Mouse (Mus musculus): ENCODE results near the gene Atp6v0d1.

Gene Atp6v0d1

GRCm38 (mm10) chr8:105504617-105505016, 61.2 kb downstream of the Atp6v0d1 start:
- in situ Hi-C loops (cut with MboI) = no loop called here

GRCm38 (mm10) chr8:105499787-105500186, 66.1 kb downstream of the Atp6v0d1 start:
- in situ Hi-C loops (cut with MboI) = no loop called here

DNA sequence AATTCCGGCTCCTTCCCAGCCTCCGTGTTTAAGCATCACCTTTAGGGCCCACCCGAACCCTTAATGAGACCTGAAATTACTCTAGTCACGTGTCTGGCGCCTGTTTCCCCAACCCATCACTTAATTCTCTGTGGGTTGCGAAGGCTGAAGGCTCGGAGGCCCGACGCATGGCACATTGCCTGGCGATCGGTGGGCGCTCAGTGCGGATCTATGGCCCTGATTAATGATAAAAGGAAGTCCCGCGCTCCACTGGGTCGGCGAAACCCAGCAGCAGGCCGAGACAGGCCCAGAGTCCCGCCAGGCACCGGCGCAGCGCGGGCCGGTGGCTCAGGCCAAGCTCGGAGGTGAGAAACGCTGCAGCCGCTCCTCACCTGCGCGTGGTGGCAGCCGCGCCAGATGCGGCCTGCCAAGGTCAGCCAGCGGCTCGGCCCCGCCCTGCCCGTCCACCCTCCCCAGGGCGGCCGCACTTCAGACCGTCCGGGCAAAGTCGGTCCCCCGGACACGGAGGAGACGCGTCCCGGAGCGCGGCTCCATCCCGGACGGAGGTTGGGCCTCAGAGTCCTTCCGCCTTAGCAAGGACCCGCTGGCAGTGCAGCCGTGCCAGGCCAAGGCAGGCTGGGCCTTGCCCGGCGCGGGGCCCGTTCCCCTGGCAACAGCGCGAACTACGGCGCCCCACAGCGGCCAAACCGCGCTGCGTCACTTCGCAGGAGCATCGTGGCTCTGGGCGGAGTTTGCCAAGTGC, 69.2 kb downstream of the Atp6v0d1 start, which contains the start of gene Zdhhc1:
TSS of gene Zdhhc1 (minus strand) at position 464 of the 742 bp plus-strand sequence.
- in situ Hi-C loops (cut with MboI) = no loop called here

DNA sequence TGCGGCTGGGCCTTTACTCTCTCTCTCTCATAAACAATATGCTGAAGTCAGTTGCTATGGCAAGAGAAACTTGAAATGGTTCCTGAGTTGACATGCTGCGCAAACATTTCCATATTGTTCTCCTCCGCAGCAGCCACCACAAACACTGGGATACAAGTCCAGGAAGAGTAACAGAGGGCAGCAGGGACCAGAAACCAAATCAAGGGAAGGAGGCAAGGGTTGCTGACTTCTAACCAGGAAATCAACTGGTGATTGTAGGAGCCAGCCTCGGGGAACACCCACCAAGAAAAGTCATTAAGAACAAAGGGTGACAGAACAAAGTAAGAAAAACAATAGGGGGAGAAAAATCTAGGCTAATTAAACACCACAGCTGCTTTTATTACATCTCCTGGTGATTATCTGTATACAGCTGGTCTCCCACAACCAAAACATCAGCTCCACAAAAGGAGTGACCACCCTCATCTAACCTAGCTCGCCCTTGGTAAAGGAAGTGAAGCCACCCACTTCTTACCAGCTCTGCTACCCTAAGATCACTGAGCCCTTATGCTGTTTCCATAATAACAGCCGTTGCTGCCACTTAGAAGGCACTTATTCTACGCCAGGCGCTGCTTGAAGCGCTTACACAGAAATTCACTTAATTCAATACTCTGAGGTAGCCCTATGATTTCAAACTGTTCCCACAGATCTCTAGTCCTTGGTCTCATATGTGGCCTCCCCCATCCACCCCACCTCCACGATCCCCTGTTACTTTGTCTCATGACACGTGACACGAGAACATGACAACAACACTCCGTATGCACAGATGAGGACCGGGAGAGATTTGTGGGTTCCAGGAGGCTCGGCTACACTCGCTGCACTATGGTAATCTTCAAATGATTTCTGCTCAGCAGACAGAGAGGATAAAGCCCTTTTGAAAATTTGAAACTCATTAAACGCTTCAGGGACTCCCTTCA, 70.2 kb downstream of the Atp6v0d1 start:
- in situ Hi-C loops (cut with MboI) = no loop called here

DNA sequence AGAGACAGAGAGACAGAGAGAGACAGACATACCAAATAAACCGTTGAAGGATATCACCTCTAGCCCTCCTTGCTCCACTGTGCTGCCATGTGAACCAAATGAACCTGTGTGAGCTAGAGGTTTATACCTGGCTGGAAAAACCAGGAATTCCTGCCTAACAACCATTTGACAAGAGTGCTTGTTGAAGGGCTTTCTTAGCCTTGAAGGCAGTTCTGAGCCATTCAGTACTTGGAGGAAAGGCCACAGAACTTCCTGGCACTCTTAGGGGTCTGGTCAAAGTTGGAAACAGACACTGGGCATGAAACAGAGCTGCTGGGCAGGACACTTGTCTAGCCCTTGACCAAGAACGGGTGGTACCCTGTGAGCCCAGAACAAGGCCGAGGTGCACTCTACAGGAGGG, 71.3 kb downstream of the Atp6v0d1 start:
- in situ Hi-C loops (cut with MboI) = no loop called here

DNA sequence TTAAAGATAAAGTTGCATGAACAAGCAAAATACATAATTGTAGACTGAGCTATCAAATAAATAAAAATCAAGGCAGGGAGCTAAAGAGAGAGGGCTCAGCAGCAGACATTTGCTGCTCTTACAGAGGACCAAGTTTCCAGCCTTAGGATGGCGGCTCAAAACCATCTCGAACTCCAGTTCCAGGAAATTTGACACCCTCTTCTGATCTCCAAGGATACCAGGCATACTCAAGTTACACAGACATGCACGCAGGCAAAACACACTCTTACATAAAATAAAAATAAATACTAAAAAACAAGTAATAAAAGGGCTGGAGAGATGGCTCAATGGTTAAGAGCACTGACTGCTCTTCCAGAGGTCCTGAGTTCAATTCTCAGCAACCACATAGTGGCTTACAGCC, 72.4 kb downstream of the Atp6v0d1 start:
- in situ Hi-C loops (cut with MboI) = no loop called here

- in situ Hi-C loops (cut with MboI) = no loop called here
Observed at GRCm38 (mm10) chr8:105489281-105489680, 76.6 kb downstream of the Atp6v0d1 start.

GRCm38 (mm10) chr8:105488082-105488481, 77.8 kb downstream of the Atp6v0d1 start:
- in situ Hi-C loops (cut with MboI) = no loop called here

GRCm38 (mm10) chr8:105484392-105484791, 81.5 kb downstream of the Atp6v0d1 start:
- in situ Hi-C loops (cut with MboI) = no loop called here

GRCm38 (mm10) chr8:105484030-105484368, 81.8 kb downstream of the Atp6v0d1 start:
- in situ Hi-C loops (cut with MboI) = no loop called here

DNA sequence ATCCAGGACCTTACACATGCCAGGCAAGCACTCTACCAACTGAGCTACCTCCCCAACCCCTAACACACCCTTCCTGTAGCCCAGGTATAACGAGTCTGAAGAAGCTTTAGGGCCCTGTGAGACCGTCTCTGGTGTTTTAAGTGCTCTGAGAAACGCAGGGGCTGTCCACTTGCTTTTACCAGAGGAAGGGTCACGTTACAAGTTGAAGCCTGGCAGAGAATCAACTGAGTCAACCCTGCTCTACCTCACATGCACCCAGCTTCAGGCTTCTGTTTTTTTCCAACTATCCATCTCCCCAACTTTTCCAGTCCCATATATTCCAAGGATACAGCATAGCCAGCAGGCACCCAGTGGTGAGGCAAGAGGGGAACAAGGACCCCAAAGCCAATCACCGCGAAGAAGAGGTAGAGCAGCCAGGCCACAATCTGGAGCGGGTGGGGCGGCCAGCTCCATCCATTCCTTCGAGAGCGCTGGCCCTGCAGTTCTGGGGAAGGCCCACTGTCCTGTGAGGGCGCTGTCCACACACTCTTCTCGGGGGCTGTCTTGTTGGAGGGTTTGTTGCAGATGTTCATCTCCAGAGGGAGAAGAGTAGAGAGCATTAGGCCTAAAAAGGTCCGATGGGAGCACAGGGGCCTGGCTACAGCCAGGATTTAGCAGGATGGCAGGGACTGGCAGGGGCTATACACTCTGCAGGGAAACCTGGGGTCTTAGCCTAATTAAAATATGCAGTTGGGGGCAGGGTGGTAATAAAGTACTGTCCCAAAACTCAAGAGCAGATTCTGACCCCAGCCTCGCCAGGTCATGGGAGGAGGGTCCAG, 82.4 kb downstream of the Atp6v0d1 start:
- in situ Hi-C loops (cut with MboI) = no loop called here

DNA sequence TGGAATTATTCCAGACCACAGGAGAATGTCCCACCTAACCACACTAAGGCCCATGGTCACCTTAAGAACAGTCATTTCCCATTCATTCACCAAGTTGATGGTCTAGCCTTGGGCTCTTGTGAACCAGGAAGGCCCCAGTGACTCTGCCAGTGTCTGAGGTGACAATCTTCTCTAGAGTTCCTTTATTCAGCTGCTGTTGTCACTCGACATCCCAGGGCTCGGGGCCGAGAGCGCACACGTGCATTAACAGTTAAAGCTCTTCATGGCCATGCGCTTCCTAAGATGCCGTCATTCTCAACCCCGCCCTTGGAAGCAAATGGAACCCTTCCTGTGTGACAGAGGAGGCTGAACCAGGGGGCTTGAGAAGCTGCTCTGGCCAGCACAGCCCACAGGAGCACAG, 83.7 kb downstream of the Atp6v0d1 start:
- in situ Hi-C loops (cut with MboI) = no loop called here

GRCm38 (mm10) chr8:105481453-105481852, 84.4 kb downstream of the Atp6v0d1 start:
- in situ Hi-C loops (cut with MboI) = no loop called here

GRCm38 (mm10) chr8:105481013-105481412, 84.8 kb downstream of the Atp6v0d1 start:
- in situ Hi-C loops (cut with MboI) = no loop called here

GRCm38 (mm10) chr8:105477792-105478191, 88.1 kb downstream of the Atp6v0d1 start:
- in situ Hi-C loops (cut with MboI) = no loop called here

GRCm38 (mm10) chr8:105476628-105477413, 89.0 kb downstream of the Atp6v0d1 start:
- in situ Hi-C loops (cut with MboI) = no loop called here

GRCm38 (mm10) chr8:105476161-105476560, 89.7 kb downstream of the Atp6v0d1 start:
- in situ Hi-C loops (cut with MboI) = no loop called here

GRCm38 (mm10) chr8:105475742-105476141, 90.1 kb downstream of the Atp6v0d1 start:
- in situ Hi-C loops (cut with MboI) = no loop called here

- in situ Hi-C loops (cut with MboI) = no loop called here
Observed at GRCm38 (mm10) chr8:105475254-105475653, 90.6 kb downstream of the Atp6v0d1 start.

DNA sequence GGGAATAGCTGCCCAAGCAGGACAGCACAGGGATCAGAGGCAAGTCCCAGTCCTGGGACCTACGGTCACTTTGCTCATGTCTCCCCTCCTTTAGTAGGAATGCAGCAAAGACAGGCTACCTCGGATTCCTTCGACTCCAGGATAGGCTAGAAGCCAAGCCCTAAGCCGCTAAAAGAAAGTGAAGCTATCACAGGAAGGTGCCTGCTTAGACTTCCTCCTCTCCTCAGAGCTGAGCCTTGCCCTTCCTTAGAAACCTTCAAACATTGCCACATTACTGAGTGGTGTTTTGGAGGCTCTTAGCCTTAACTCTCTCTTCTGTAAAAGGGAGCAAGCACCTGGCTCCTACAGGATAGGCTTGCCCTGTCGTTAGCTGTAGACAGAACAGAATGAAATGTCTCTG, 91.2 kb downstream of the Atp6v0d1 start:
- in situ Hi-C loops (cut with MboI) = no loop called here

All from mature B cell (primary cell).